Mouse (Mus musculus) heart, adult 2 months (tissue): ENCODE measurements around the gene Tfap2d. TPM values are rescaled to one million over a fixed set of nuclear protein-coding genes. Genes with fewer than 3 reads are reported as not detected.

Source experiments
- DNase-seq, 2 experiments: peaks; one replicate each; pipeline ENCODE4 v3.0.0; 2021
- H3K27ac ChIP-seq: fragments of 200-600 bp; 2 replicates; pipeline ENCODE4 v1.8.1; 2022
- H3K27me3 ChIP-seq: fragments of 200-500 bp; 2 replicates; pipeline ENCODE4 v1.6.1; 2012; ENCODE audit warnings: mild to moderate bottlenecking, low read length, inconsistent platforms, mixed read lengths; ENCODE audit not compliant: control insufficient read depth, insufficient read depth
- H3K36me3 ChIP-seq: fragments of 200-500 bp; 2 replicates; pipeline ENCODE4 v1.6.1; 2012; ENCODE audit warnings: low read length, inconsistent platforms; ENCODE audit not compliant: control insufficient read depth, insufficient read depth
- H3K4me1 ChIP-seq: fragments of 200-500 bp; 2 replicates; pipeline ENCODE4 v1.6.1; 2011; ENCODE audit warnings: low read length; ENCODE audit not compliant: control insufficient read depth, insufficient read depth
- H3K4me3 ChIP-seq: fragments of 200-600 bp; 2 replicates; pipeline ENCODE4 v1.8.1; 2022
- H3K79me2 ChIP-seq: fragments of 200-500 bp; replicated peaks from 2 replicates; pipeline ENCODE4 v1.6.1; 2012; ENCODE audit warnings: mild to moderate bottlenecking, inconsistent platforms, low read length, moderate library complexity, mixed read lengths; ENCODE audit not compliant: control insufficient read depth, insufficient read depth
- H3K9ac ChIP-seq: fragments of 200-500 bp; 2 replicates; pipeline ENCODE4 v1.6.1; 2012; ENCODE audit warnings: low read depth, mild to moderate bottlenecking, control low read depth, inconsistent platforms, low read length, mixed read lengths
- CTCF ChIP-seq: fragments of 200-600 bp; IDR thresholded peaks from 2 replicates; pipeline ENCODE4 v1.8.1; 2022; ENCODE audit warnings: antibody characterized with exemption, mild to moderate bottlenecking, moderate library complexity
- EP300 ChIP-seq: fragments of 200-500 bp; IDR thresholded peaks from 2 replicates; pipeline ENCODE4 v1.6.1; 2011; ENCODE audit warnings: low read depth, low read length, control low read depth; ENCODE audit not compliant: insufficient read depth
- POLR2A ChIP-seq: fragments of 200-500 bp; IDR thresholded peaks from 2 replicates; pipeline ENCODE4 v1.6.1; 2011; ENCODE audit warnings: mild to moderate bottlenecking, low read depth, low read length, control low read depth; ENCODE audit not compliant: insufficient read depth
- WGBS: fragments of 180-500 bp; shearing (Covaris S2); methylation state at CpG from one replicate; pipeline ENCODE4 v1.1.7; 2018; 5-methylcytosine and 5-hydroxymethylcytosine counted together
- intact Hi-C: fragments of 180-260 bp; cut with DNase I; formaldehyde crosslinking; loops from one replicate; pipeline ENCODE4 v1.15.1; 2025
- polyA plus RNA-seq: library from polyadenylated mRNA; depleted of rRNA; stranded (reverse); fragments of >200 nt; gene quantifications from 2 replicates; pipeline ENCODE4 v1.2.3, GENCODE M21; 2012
- total RNA-seq, 2 experiments: library from RNA; stranded (reverse); gene quantifications; 2 replicates each; pipeline ENCODE4 v1.2.3; 2021

Tfap2d gene
- total and polyA plus RNA-seq, 3 experiments: not detected

GRCm38 (mm10) chr1:19207611-19208010 is 104.8 kb downstream of the Tfap2d start:
- Histone ChIP-seq H3K4me3 (no peak overlapping the region), H3K36me3 (no peaks in the 10 kb centered on the region), H3K79me2 (no peaks in the 10 kb centered on the region), H3K27ac (no peak overlapping the region), H3K4me1 (no peaks in the 10 kb centered on the region), H3K9ac (no peak overlapping the region), H3K27me3 (peaks cover 8% of the 10 kb centered on the region)
- intact Hi-C loops: loop anchor here (10.0 kb wide), 1 partner anchor 1307 kb away; no protein-coding TSS in a partner anchor
- 4% methylated on average over 4 of the region's 4 CpGs for WGBS
- no peak for DNase-seq
- no peak for TF ChIP-seq EP300
- TF ChIP-seq POLR2A: no peak
- no peak for TF ChIP-seq CTCF

GRCm38 (mm10) chr1:19208641-19209358 is 106.0 kb downstream of the Tfap2d start, which contains the start of gene Tfap2b:
TSS of gene Tfap2b (plus strand) at chr1:19208914.
- Histone ChIP-seq H3K9ac (no peak within 1 kb of the TSS), H3K36me3 (no peaks in the 10 kb centered on the region), H3K27ac (no peak within 1 kb of the TSS), H3K4me3 (no peak within 1 kb of the TSS), H3K4me1 (no peaks in the 10 kb centered on the region), H3K27me3 (peaks cover 11% of the 10 kb centered on the region), H3K79me2 (no peaks in the 10 kb centered on the region)
- DNase-seq: no peak
- 4% methylated on average over 26 of the region's 26 CpGs for WGBS
- intact Hi-C loops: loop anchor here (10.0 kb wide), 1 partner anchor 1306 kb away; no protein-coding TSS in a partner anchor
- TF ChIP-seq POLR2A (no peak), EP300 (no peak), CTCF (no peak)

- H3K79me2 ChIP-seq: no peaks in the 10 kb centered on the region
- no peak overlapping the region for H3K9ac ChIP-seq
- no peak for DNase-seq
- H3K4me3 ChIP-seq: no peak overlapping the region
- TF ChIP-seq CTCF: no peak
- TF ChIP-seq POLR2A: no peak
- no peak for TF ChIP-seq EP300
- 2% methylated on average over 10 of the region's 10 CpGs for WGBS
- H3K27me3 ChIP-seq: peaks cover 15% of the 10 kb centered on the region
- no peaks in the 10 kb centered on the region for H3K36me3 ChIP-seq
- intact Hi-C loops: loop anchor here (10.0 kb wide), 1 partner anchor 1305 kb away; no protein-coding TSS in a partner anchor
- H3K4me1 ChIP-seq: no peaks in the 10 kb centered on the region
- H3K27ac ChIP-seq: no peak overlapping the region
These were observed 106.5 kb downstream of the Tfap2d start for GRCm38 (mm10) chr1:19209359-19209745.

- intact Hi-C loops: loop anchor here (10.0 kb wide), 1 partner anchor 1305 kb away; no protein-coding TSS in a partner anchor
- 1% methylated on average over 31 of the region's 31 CpGs for WGBS
These were observed 107.0 kb downstream of the Tfap2d start for GRCm38 (mm10) chr1:19209776-19210175.

GRCm38 (mm10) chr1:19210215-19211032 is 107.6 kb downstream of the Tfap2d start:
- Histone ChIP-seq H3K4me1 (no peaks in the 10 kb centered on the region), H3K36me3 (no peaks in the 10 kb centered on the region), H3K27me3 (peaks cover 15% of the 10 kb centered on the region), H3K4me3 (no peak overlapping the region), H3K9ac (no peak overlapping the region), H3K79me2 (no peaks in the 10 kb centered on the region), H3K27ac (no peak overlapping the region)
- no peak for DNase-seq
- TF ChIP-seq CTCF (no peak), EP300 (no peak), POLR2A (no peak)
- intact Hi-C loops: no loop called here
- 2% methylated on average over 30 of the region's 30 CpGs for WGBS

More at GRCm38 (mm10) chr1:19209776-19210175, 107.0 kb downstream of the Tfap2d start:
- no peak for DNase-seq
- H3K27ac ChIP-seq: no peak overlapping the region
- TF ChIP-seq CTCF (no peak), POLR2A (no peak), EP300 (no peak)
- no peak overlapping the region for H3K4me3 ChIP-seq
- H3K27me3 ChIP-seq: peaks cover 15% of the 10 kb centered on the region
- H3K4me1 ChIP-seq: no peaks in the 10 kb centered on the region
- H3K36me3 ChIP-seq: no peaks in the 10 kb centered on the region
- H3K79me2 ChIP-seq: no peaks in the 10 kb centered on the region
- no peak overlapping the region for H3K9ac ChIP-seq
